Mouse (Mus musculus): ENCODE measurements around the gene Atxn2l. TPM values are rescaled to one million over a fixed set of nuclear protein-coding genes. Genes with fewer than 3 reads are reported as not detected.

The Atxn2l gene
- 24.4 TPM for polyA plus RNA-seq (2014; fragmentation: Illumina TruSeq; extraction: RNeasy Lipid Tissue Mini Kit (QIAGEN cat#74804))

GRCm38 (mm10) chr7:126503273-126503878, at the start of gene Atxn2l:
TSS of gene Atxn2l (minus strand) at chr7:126503437.

DNA sequence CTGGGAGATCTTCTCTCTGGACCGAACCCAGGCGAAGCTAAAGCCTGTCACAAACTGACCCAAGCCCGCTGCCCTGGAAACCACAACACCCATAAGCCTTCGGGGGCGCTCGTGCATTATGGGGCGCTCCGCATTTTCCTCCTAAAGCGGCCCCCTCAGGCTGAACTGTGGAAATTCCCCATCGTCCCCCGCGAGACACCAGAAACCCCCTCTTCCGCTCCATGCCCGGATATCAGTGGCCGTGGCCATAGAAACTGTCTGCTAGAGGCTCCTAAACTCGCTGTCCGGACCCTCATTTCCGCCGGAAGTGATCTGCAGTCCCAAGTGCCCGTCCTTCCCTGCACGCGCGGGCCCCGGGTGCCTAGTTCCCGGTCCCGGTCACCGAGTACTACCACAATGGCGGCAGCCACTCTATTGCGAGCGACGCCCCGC, 16.2 kb downstream of the Atxn2l start, which contains the start of gene Tufm:
Gene Tufm, plus strand, starts transcription at position 310 of the 432 bp plus-strand sequence.

DNA sequence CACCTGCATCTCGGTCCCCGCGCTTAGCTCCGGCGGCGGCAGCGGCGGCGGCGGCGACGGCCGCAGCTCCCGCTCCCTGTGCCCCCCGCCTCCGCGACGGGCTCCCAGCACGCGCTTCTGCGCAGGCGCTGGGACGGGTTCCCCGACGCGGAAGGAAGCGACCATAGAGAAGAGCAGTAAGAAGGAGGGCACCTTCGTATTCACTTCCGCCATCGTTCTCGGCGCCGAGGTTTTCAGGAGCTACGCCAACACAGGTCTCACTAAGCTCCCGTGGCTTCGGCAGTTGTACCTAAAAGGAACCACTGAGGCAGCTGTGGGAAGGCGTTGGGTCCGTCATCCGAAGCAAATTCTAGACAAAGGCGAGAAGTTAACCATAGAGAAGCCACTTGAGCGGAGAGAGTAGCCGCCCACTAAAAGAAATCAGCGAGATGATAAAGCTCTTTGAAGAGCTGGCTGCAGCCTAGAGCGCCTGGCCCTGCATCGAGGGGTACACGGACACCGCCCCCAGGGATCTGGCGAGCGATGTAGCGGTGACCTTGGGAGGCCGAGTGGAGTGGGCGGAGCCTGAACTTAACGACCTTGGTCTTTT, 28.1 kb downstream of the Atxn2l start, which contains the start of gene Sh2b1:
Gene Sh2b1, minus strand, starts transcription at position 432 of the 589 bp plus-strand sequence.

GRCm38 (mm10) chr7:126463004-126463403, 40.2 kb downstream of the Atxn2l start, which contains the start of gene Atp2a1:
TSS of gene Atp2a1 (minus strand) at chr7:126463108.

Other genes starting within 250 kb of the Atxn2l start
- 8.5 TPM for gene Sbk1, start 230.8 kb downstream of the Atxn2l start, polyA plus RNA-seq (2014; fragmentation: Illumina TruSeq; extraction: RNeasy Lipid Tissue Mini Kit (QIAGEN cat#74804))
- not detected for gene Lat, start 133.9 kb downstream of the Atxn2l start, polyA plus RNA-seq (2014; fragmentation: Illumina TruSeq; extraction: RNeasy Lipid Tissue Mini Kit (QIAGEN cat#74804))
- gene Spns1, start 126.0 kb downstream of the Atxn2l start, polyA plus RNA-seq (2014; fragmentation: Illumina TruSeq; extraction: RNeasy Lipid Tissue Mini Kit (QIAGEN cat#74804)), result 2.6 TPM
- 14.5 TPM for gene Nfatc2ip, start 106.7 kb downstream of the Atxn2l start, polyA plus RNA-seq (2014; fragmentation: Illumina TruSeq; extraction: RNeasy Lipid Tissue Mini Kit (QIAGEN cat#74804))
- gene Cd19, start 88.5 kb downstream of the Atxn2l start, polyA plus RNA-seq (2014; fragmentation: Illumina TruSeq; extraction: RNeasy Lipid Tissue Mini Kit (QIAGEN cat#74804)), result 0.17 TPM
- gene Rabep2, start 74.7 kb downstream of the Atxn2l start, polyA plus RNA-seq (2014; fragmentation: Illumina TruSeq; extraction: RNeasy Lipid Tissue Mini Kit (QIAGEN cat#74804)), result 0.20 TPM
- not detected for gene Atp2a1, start 40.3 kb downstream of the Atxn2l start, polyA plus RNA-seq (2014; fragmentation: Illumina TruSeq; extraction: RNeasy Lipid Tissue Mini Kit (QIAGEN cat#74804))
- 0.57 TPM for gene Sh2b1, start 28.0 kb downstream of the Atxn2l start, polyA plus RNA-seq (2014; fragmentation: Illumina TruSeq; extraction: RNeasy Lipid Tissue Mini Kit (QIAGEN cat#74804))
- gene Tufm, start 16.1 kb downstream of the Atxn2l start, polyA plus RNA-seq (2014; fragmentation: Illumina TruSeq; extraction: RNeasy Lipid Tissue Mini Kit (QIAGEN cat#74804)), result 2.9 TPM
- gene Eif3c, start 63.0 kb upstream of the Atxn2l start, polyA plus RNA-seq (2014; fragmentation: Illumina TruSeq; extraction: RNeasy Lipid Tissue Mini Kit (QIAGEN cat#74804)), result 340 TPM
- gene Apobr, start 81.5 kb upstream of the Atxn2l start, polyA plus RNA-seq (2014; fragmentation: Illumina TruSeq; extraction: RNeasy Lipid Tissue Mini Kit (QIAGEN cat#74804)), result 0.26 TPM
- 1.4 TPM for gene Cln3, start 82.4 kb upstream of the Atxn2l start, polyA plus RNA-seq (2014; fragmentation: Illumina TruSeq; extraction: RNeasy Lipid Tissue Mini Kit (QIAGEN cat#74804))
- not detected for gene Il27, start 91.5 kb upstream of the Atxn2l start, polyA plus RNA-seq (2014; fragmentation: Illumina TruSeq; extraction: RNeasy Lipid Tissue Mini Kit (QIAGEN cat#74804))
- 10.7 TPM for gene Nupr1, start 127.4 kb upstream of the Atxn2l start, polyA plus RNA-seq (2014; fragmentation: Illumina TruSeq; extraction: RNeasy Lipid Tissue Mini Kit (QIAGEN cat#74804))
- 2.7 TPM for gene Sgf29, start 145.9 kb upstream of the Atxn2l start, polyA plus RNA-seq (2014; fragmentation: Illumina TruSeq; extraction: RNeasy Lipid Tissue Mini Kit (QIAGEN cat#74804))
- 42.1 TPM for gene Sult1a1, start 173.0 kb upstream of the Atxn2l start, polyA plus RNA-seq (2014; fragmentation: Illumina TruSeq; extraction: RNeasy Lipid Tissue Mini Kit (QIAGEN cat#74804))
- gene Bola2, start 192.0 kb upstream of the Atxn2l start, polyA plus RNA-seq (2014; fragmentation: Illumina TruSeq; extraction: RNeasy Lipid Tissue Mini Kit (QIAGEN cat#74804)), result 0.26 TPM
- 1.2 TPM for gene Slx1b, start 192.3 kb upstream of the Atxn2l start, polyA plus RNA-seq (2014; fragmentation: Illumina TruSeq; extraction: RNeasy Lipid Tissue Mini Kit (QIAGEN cat#74804))
- gene Coro1a, start 204.3 kb upstream of the Atxn2l start, polyA plus RNA-seq (2014; fragmentation: Illumina TruSeq; extraction: RNeasy Lipid Tissue Mini Kit (QIAGEN cat#74804)), result 2.9 TPM

Data from ovary, adult 10 weeks (tissue).